Mouse (Mus musculus) embryonic fibroblast, embryonic 13.5 days (primary cell): ENCODE results near the gene Olfr669. TPM values are rescaled to one million over a fixed set of nuclear protein-coding genes. Genes with fewer than 3 reads are reported as not detected.
"Not testable (repeated sequence)": the region's sequence is repeated elsewhere in the genome, so short reads cannot be mapped to it uniquely, and the experiment has no call there.

Source experiments
- H3K27ac ChIP-seq: 2 replicates; pipeline ENCODE4 v1.5.1; 2012; ENCODE audit warnings: low read length, control low read depth, inconsistent platforms; ENCODE audit not compliant: insufficient read depth
- H3K4me1 ChIP-seq: 2 replicates; pipeline ENCODE4 v1.6.1; 2011; ENCODE audit warnings: low read length; ENCODE audit not compliant: control insufficient read depth, insufficient read depth
- H3K4me3 ChIP-seq: 2 replicates; pipeline ENCODE4 v1.5.1; 2011; ENCODE audit warnings: mild to moderate bottlenecking, control low read depth, low read length; ENCODE audit not compliant: insufficient read depth
- CTCF ChIP-seq: IDR thresholded peaks from 2 replicates; pipeline ENCODE4 v1.5.1; 2011; ENCODE audit warnings: mild to moderate bottlenecking, control low read depth, low read length, moderate library complexity, borderline replicate concordance; ENCODE audit not compliant: insufficient read depth
- POLR2A ChIP-seq: IDR thresholded peaks from 2 replicates; pipeline ENCODE4 v1.6.1; 2011; ENCODE audit warnings: low read depth, mild to moderate bottlenecking, control low read depth, low read length, moderate library complexity
- polyA plus RNA-seq: library from polyadenylated mRNA; stranded (reverse); fragments of >200 nt; gene quantifications from 2 replicates; pipeline ENCODE4 v1.2.4, GENCODE M21; 2011; ENCODE audit warnings: low read depth; ENCODE audit not compliant: missing spikeins, insufficient read length

Olfr669 gene
- polyA plus RNA-seq, result not detected in 2 replicates

- Histone ChIP-seq H3K4me3 (no peak within 1 kb of the TSS), H3K27ac (no peak within 1 kb of the TSS), H3K4me1 (no peaks in the 10 kb centered on the region)
- TF ChIP-seq POLR2A (no peak), CTCF (no peak)
Observed at GRCm38 (mm10) chr7:104933940-104934339, at the start of gene Olfr669. TSS of gene Olfr669 (plus strand) at chr7:104934240.

- TF ChIP-seq POLR2A (no peak), CTCF (no peak)
- H3K4me3 ChIP-seq, result no peak within 1 kb of the TSS
- H3K27ac ChIP-seq, result no peak within 1 kb of the TSS
- no peaks in the 10 kb centered on the region for H3K4me1 ChIP-seq
Observed at GRCm38 (mm10) chr7:104895852-104896251, 38.2 kb upstream of the Olfr669 start, which contains the start of gene Olfr666. TSS of gene Olfr666 (minus strand) at chr7:104895952.

GRCm38 (mm10) chr7:104921382-104921781 is 12.7 kb upstream of the Olfr669 start, which contains the start of gene Olfr667:
TSS of gene Olfr667 (minus strand) at chr7:104921482.
- TF ChIP-seq POLR2A, result no peak
- Histone ChIP-seq H3K27ac (no peak within 1 kb of the TSS), H3K4me3 (no peak within 1 kb of the TSS), H3K4me1 (no peaks in the 10 kb centered on the region)

GRCm38 (mm10) chr7:104927957-104928356 is 6.1 kb upstream of the Olfr669 start, which contains the start of gene Olfr668:
TSS of gene Olfr668 (minus strand) at chr7:104928057.
- H3K4me1 ChIP-seq, result no peaks in the 10 kb centered on the region
- H3K4me3 ChIP-seq, result no peak within 1 kb of the TSS
- no peak within 1 kb of the TSS for H3K27ac ChIP-seq
- TF ChIP-seq CTCF, result no peak
- TF ChIP-seq POLR2A, result no peak

DNA sequence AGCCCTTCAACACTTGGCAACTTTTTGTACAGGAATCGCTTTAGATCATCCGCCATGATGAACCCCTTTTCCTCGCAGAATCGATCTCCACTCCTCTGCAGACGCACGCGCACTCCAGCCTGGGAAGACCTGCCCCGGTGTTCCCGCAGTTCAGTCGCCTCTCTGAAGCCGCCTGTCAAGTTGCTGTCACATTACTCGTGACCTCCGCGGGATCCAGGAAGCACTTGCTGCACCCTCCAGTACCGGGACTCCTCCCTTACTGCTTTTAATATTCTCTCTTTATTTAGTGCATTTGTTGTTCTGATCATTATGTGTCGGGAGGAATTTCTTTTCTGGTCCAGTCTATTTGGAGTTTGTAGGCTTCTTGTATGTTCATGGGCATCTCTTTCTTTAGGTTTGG is 16.2 kb downstream of the Olfr669 start:
- not testable (repeated sequence) for H3K4me3 ChIP-seq, H3K4me1 ChIP-seq, H3K27ac ChIP-seq

GRCm38 (mm10) chr7:104962520-104962919 is 28.5 kb downstream of the Olfr669 start, which contains the start of gene Olfr670:
TSS of gene Olfr670 (minus strand) at chr7:104962620.
- H3K27ac ChIP-seq, result no peak within 1 kb of the TSS
- no peak for TF ChIP-seq CTCF
- no peak for TF ChIP-seq POLR2A
- no peak within 1 kb of the TSS for H3K4me3 ChIP-seq
- no peaks in the 10 kb centered on the region for H3K4me1 ChIP-seq

GRCm38 (mm10) chr7:104972507-104972906 is 38.5 kb downstream of the Olfr669 start:
- not testable (repeated sequence) for H3K4me1 ChIP-seq, H3K27ac ChIP-seq, H3K4me3 ChIP-seq

DNA sequence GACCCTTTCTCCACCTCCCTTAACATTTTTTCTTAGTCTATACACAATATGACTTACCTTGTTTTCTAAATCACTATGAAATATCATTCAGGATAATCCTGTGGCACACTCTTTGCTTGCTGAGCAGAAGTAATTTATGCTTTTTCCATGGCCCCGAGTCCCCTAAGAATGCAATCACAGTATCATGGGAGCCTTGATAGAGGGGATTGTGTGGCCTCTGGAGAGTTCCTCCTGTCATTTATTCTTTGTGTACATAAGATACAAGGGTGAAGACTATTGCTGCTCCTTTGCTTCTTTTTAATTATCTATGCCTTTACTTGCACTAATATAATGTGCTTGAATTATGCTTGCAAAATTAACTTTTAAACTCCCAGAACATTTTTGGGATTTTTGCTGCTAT is 45.0 kb downstream of the Olfr669 start, which contains the start of gene Olfr671:
Olfr671 (minus strand) TSS at position 101 of the 400 bp plus-strand sequence.
- H3K4me3 ChIP-seq, result no peak within 1 kb of the TSS
- H3K4me1 ChIP-seq, result no peaks in the 10 kb centered on the region
- no peak within 1 kb of the TSS for H3K27ac ChIP-seq
- TF ChIP-seq POLR2A (no peak), CTCF (no peak)

Other genes with a start within 250 kb of the Olfr669 start
- gene Olfr661, start 247.7 kb upstream of the Olfr669 start, polyA plus RNA-seq, result not detected in 2 replicates
- gene Usp17le, start 156.8 kb upstream of the Olfr669 start, polyA plus RNA-seq, result not detected in 2 replicates
- not detected in 2 replicates for gene Usp17lb, start 91.6 kb upstream of the Olfr669 start, polyA plus RNA-seq
- gene Usp17la, start 77.2 kb upstream of the Olfr669 start, polyA plus RNA-seq, result not detected in 2 replicates
- not detected in 2 replicates for gene Olfr665, start 56.2 kb upstream of the Olfr669 start, polyA plus RNA-seq
- not detected in 2 replicates for gene Olfr666, start 38.3 kb upstream of the Olfr669 start, polyA plus RNA-seq
- not detected in 2 replicates for gene Olfr667, start 12.8 kb upstream of the Olfr669 start, polyA plus RNA-seq
- gene Olfr668, start 6.2 kb upstream of the Olfr669 start, polyA plus RNA-seq, result not detected in 2 replicates
- gene Olfr670, start 28.4 kb downstream of the Olfr669 start, polyA plus RNA-seq, result not detected in 2 replicates
- not detected in 2 replicates for gene Olfr671, start 44.9 kb downstream of the Olfr669 start, polyA plus RNA-seq
- not detected in 2 replicates for gene Olfr672, start 67.8 kb downstream of the Olfr669 start, polyA plus RNA-seq
- not detected in 2 replicates for gene Olfr675, start 94.2 kb downstream of the Olfr669 start, polyA plus RNA-seq
- not detected in 2 replicates for gene Olfr676, start 98.5 kb downstream of the Olfr669 start, polyA plus RNA-seq
- not detected in 2 replicates for gene Olfr677, start 117.1 kb downstream of the Olfr669 start, polyA plus RNA-seq
- gene Olfr678, start 130.2 kb downstream of the Olfr669 start, polyA plus RNA-seq, result not detected in 2 replicates
- not detected in 2 replicates for gene Olfr679, start 147.0 kb downstream of the Olfr669 start, polyA plus RNA-seq
- not detected in 2 replicates for gene Olfr680-ps1, start 158.6 kb downstream of the Olfr669 start, polyA plus RNA-seq
- not detected in 2 replicates for gene Olfr681, start 182.6 kb downstream of the Olfr669 start, polyA plus RNA-seq
- gene Olfr683, start 212.8 kb downstream of the Olfr669 start, polyA plus RNA-seq, result not detected in 2 replicates
- not detected in 2 replicates for gene Olfr684, start 229.4 kb downstream of the Olfr669 start, polyA plus RNA-seq